Mouse (Mus musculus): ENCODE data around the gene Cgnl1. TPM values are rescaled to one million over a fixed set of nuclear protein-coding genes. Genes with fewer than 3 reads are reported as not detected.
A peak's percentile ranks its signal among the peaks of the same experiment; 100 is the strongest.

Cgnl1 gene
- polyA plus RNA-seq (2015; fragmentation: Nextera tagmentation; extraction: Ambion mirVana) = 30.9 and 33.2 TPM in 2 replicates

DNA sequence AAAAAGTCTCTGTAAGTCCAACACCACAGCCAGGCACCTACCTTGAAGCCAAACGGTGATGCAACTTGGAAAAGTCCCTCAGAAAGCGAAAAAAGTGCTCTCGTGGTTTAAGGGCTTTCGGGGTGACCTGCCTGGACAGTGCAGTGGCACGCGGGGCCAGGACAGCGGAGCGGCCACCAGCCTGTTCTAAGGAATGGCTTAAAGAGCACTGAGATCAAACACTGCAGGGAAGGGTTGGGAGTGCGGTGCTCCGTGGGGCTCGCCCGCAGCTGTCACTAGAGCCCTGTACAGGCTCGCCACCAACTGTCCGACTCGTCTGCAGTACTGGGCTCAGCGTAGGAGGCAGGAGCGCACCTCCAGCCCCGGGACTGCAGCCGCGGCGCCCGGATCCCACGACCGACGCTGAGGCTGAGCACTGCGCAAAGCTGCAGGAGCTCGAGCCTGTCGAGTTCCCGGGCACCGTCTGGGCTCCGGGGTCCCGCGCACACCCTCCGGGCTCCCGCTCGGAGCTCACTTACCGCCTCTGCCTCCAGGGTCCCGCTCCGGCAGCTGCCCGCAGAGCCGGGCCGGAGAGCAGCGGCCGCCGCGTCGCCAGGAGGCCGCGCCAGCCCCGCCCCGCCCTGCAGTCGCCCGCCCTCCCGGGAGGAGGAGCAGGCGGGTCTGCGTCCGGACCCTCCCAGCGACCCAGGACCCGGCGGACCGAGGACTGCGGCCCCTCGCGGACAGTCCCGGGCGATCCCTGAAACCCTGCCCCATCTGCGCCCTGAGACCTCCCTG, at the start of gene Cgnl1:
Gene Cgnl1, minus strand, starts transcription at position 612 of the 777 bp plus-strand sequence.
- WGBS = under 1% methylated on average over 61 of the region's 67 CpGs
- Histone ChIP-seq H3K9ac (replicated peaks; ENCODE audit: low read length) (peak within 1 kb of the TSS; percentile 84), H3K4me1 (ENCODE audit: insufficient read depth, low read length) (peaks cover 45% of the 10 kb centered on the region), H3K9me3 (ENCODE audit: low read length) (no peaks in the 10 kb centered on the region), H3K36me3 (ENCODE audit: insufficient read depth, low read length) (no peaks in the 10 kb centered on the region), H3K4me3 (ENCODE audit: low read length) (peak within 1 kb of the TSS; percentile 77), H3K27me3 (ENCODE audit: insufficient read depth, low read length) (no peaks in the 10 kb centered on the region), H3K27ac (ENCODE audit: low read length) (peak within 1 kb of the TSS; percentile 85), H3K4me2 (replicated peaks; ENCODE audit: low read depth, low read length) (peak within 1 kb of the TSS; percentile 81)
- peak; percentile 96 for ATAC-seq (ENCODE audit: low FRiP score, low TSS enrichment)

DNA sequence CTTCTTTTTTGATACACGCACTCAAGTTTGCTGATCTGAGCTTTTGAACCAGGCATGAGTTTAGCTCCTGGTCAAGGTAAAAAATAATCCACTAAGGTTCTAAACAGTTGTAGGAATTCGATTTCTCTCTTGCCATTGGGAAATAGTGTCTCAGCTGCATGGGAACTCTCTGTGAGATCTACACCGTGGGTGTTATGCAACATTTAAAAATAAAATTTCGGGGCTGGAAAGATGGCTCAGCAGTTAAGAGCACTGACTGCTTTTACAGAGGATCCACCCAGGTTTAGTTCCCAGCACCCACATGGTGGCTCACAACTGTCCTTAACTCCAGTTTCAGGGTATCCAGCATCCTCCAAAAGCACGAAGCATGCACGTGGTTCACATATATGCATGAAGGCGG, 47.1 kb upstream of the Cgnl1 start:
- no peak for ATAC-seq (ENCODE audit: low FRiP score, low TSS enrichment)
- Histone ChIP-seq H3K4me3 (ENCODE audit: low read length) (no peak overlapping the region), H3K27me3 (ENCODE audit: insufficient read depth, low read length) (no peaks in the 10 kb centered on the region), H3K27ac (ENCODE audit: low read length) (no peak overlapping the region), H3K36me3 (ENCODE audit: insufficient read depth, low read length) (no peaks in the 10 kb centered on the region), H3K4me1 (ENCODE audit: insufficient read depth, low read length) (no peaks in the 10 kb centered on the region), H3K9me3 (ENCODE audit: low read length) (no peaks in the 10 kb centered on the region), H3K4me2 (replicated peaks; ENCODE audit: low read depth, low read length) (no peak overlapping the region), H3K9ac (replicated peaks; ENCODE audit: low read length) (no peak overlapping the region)
- 90% methylated on average over 7 of the region's 7 CpGs for WGBS

DNA sequence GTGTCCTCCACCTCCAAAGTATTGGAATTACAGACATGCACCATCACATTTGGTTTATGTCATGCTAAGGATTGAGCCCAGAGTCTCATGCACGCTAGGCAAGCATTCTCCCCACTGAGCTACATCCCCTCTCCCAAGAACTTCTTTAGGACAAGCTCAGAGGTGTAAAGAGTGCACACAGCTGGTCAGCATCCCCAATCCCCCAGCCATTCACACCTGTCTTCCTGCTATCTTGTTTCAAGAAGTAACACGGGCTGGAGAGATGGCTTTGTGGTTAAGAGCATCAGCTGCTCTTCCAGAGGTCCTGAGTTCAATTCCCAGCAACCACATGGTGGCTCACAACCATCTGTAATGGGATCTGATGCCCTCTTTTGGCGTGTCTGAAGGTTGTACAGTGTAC, 44.7 kb upstream of the Cgnl1 start:
- no peak overlapping the region for H3K4me3 ChIP-seq (ENCODE audit: low read length)
- no peak overlapping the region for H3K9ac ChIP-seq (replicated peaks; ENCODE audit: low read length)
- no peaks in the 10 kb centered on the region for H3K27me3 ChIP-seq (ENCODE audit: insufficient read depth, low read length)
- H3K4me2 ChIP-seq (replicated peaks; ENCODE audit: low read depth, low read length) = no peak overlapping the region
- H3K9me3 ChIP-seq (ENCODE audit: low read length) = no peaks in the 10 kb centered on the region
- no peak for ATAC-seq (ENCODE audit: low FRiP score, low TSS enrichment)
- no peaks in the 10 kb centered on the region for H3K36me3 ChIP-seq (ENCODE audit: insufficient read depth, low read length)
- WGBS = 39% methylated on average over 3 of the region's 3 CpGs
- no peak overlapping the region for H3K27ac ChIP-seq (ENCODE audit: low read length)
- H3K4me1 ChIP-seq (ENCODE audit: insufficient read depth, low read length) = 0 out of 2 replicates have a peak, but pooled peaks cover 2% of the 10 kb centered on the region

DNA sequence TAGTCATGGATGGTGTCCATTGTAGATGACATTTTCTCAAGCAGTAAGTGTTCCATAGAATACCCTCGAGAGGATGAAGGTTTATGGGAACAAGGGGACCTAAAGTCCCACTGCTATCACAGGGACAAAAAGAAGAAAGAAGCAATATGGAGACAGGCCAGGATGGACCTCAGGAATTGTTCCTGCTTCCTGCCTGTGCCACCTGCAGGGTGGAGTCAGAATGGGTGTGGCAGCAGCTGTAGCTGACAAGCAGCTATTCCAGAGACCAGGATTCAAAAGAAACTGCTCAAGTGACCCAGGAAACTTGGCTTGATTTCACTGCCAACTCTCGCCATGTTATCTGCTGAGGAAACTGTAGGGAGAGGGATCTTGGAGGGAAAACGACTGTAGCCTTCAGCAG, 42.2 kb upstream of the Cgnl1 start:
- no peak for ATAC-seq (ENCODE audit: low FRiP score, low TSS enrichment)
- no peak overlapping the region for H3K9ac ChIP-seq (replicated peaks; ENCODE audit: low read length)
- no peaks in the 10 kb centered on the region for H3K9me3 ChIP-seq (ENCODE audit: low read length)
- H3K27ac ChIP-seq (ENCODE audit: low read length) = no peak overlapping the region
- 83% methylated on average over 3 of the region's 3 CpGs for WGBS
- H3K36me3 ChIP-seq (ENCODE audit: insufficient read depth, low read length) = no peaks in the 10 kb centered on the region
- H3K27me3 ChIP-seq (ENCODE audit: insufficient read depth, low read length) = no peaks in the 10 kb centered on the region
- H3K4me1 ChIP-seq (ENCODE audit: insufficient read depth, low read length) = 0 out of 2 replicates have a peak, but pooled peaks cover 7% of the 10 kb centered on the region
- no peak overlapping the region for H3K4me3 ChIP-seq (ENCODE audit: low read length)
- no peak overlapping the region for H3K4me2 ChIP-seq (replicated peaks; ENCODE audit: low read depth, low read length)

DNA sequence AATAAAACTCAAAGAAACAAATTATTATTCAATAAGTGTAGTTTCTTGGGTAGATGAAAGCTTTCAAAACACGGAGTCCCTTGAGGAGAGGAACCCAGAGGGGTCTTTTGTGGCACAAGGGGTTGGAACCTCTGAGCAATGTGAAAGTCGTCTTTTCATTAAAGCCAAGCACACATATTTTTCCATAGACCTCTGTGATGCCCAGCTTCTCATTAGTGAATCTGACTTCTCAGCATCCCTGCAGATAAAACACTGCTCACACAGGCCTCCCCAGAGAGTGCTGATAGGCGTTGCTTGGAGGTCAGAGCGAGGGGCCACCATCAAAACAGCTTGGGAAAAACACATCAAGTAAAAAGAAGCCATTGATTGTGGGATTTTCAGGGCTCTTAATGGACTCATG, 41.5 kb upstream of the Cgnl1 start:
- no peaks in the 10 kb centered on the region for H3K27me3 ChIP-seq (ENCODE audit: insufficient read depth, low read length)
- H3K4me2 ChIP-seq (replicated peaks; ENCODE audit: low read depth, low read length) = no peak overlapping the region
- no peak overlapping the region for H3K9ac ChIP-seq (replicated peaks; ENCODE audit: low read length)
- no peak overlapping the region for H3K4me3 ChIP-seq (ENCODE audit: low read length)
- no peaks in the 10 kb centered on the region for H3K9me3 ChIP-seq (ENCODE audit: low read length)
- ATAC-seq (ENCODE audit: low FRiP score, low TSS enrichment) = no peak
- H3K4me1 ChIP-seq (ENCODE audit: insufficient read depth, low read length) = 0 out of 2 replicates have a peak, but pooled peaks cover 7% of the 10 kb centered on the region
- no peaks in the 10 kb centered on the region for H3K36me3 ChIP-seq (ENCODE audit: insufficient read depth, low read length)
- WGBS = 65% methylated on average over 4 of the region's 4 CpGs
- no peak overlapping the region for H3K27ac ChIP-seq (ENCODE audit: low read length)

DNA sequence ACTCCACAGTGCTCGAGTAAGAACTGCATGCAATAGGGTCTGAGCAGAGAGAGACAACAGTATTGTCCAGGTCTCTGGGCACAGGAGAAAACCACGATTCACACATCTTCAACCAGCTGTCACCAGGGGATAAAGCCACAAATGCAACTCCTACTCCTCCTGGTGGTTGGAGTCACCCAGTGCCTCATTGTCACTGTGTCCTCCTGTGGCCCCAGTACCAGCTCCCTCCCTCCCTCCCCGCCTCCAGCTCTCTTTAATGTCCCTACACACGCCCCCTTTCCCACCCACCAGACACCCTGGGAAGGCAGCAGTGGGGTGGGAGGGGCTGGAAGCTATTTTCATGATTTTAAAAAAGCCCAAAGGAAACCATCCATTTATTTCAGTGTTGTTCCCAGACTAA, 41.0 kb upstream of the Cgnl1 start:
- no peaks in the 10 kb centered on the region for H3K9me3 ChIP-seq (ENCODE audit: low read length)
- no peak overlapping the region; the same call in 1 of the 2 replicates for H3K27ac ChIP-seq (ENCODE audit: low read length)
- H3K27me3 ChIP-seq (ENCODE audit: insufficient read depth, low read length) = no peaks in the 10 kb centered on the region
- H3K9ac ChIP-seq (replicated peaks; ENCODE audit: low read length) = no peak overlapping the region
- 32% methylated on average over 4 of the region's 4 CpGs for WGBS
- no peak overlapping the region for H3K4me3 ChIP-seq (ENCODE audit: low read length)
- no peak overlapping the region for H3K4me2 ChIP-seq (replicated peaks; ENCODE audit: low read depth, low read length)
- H3K4me1 ChIP-seq (ENCODE audit: insufficient read depth, low read length) = 0 out of 2 replicates have a peak, but pooled peaks cover 7% of the 10 kb centered on the region
- ATAC-seq (ENCODE audit: low FRiP score, low TSS enrichment) = no peak
- H3K36me3 ChIP-seq (ENCODE audit: insufficient read depth, low read length) = no peaks in the 10 kb centered on the region

DNA sequence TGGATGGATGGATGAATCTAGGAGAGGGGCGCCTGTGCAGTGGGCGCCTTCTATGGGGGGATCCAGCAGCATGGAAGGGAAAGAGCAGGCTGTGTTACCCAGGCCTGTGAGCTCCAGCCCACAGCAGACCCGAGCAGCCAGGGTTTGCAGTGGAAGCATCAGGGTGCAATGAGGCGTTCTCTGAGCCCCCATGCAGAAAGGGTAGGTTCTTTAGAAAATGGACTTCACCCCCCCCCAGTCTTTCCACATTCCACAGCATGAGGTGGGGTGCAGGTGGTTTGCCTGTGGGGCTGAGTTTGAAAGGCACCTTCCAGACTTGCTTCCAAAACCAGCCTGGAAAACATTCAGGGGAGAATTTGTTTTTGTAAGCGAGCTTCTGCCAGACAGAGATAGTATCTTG, 40.0 kb upstream of the Cgnl1 start:
- no peaks in the 10 kb centered on the region for H3K27me3 ChIP-seq (ENCODE audit: insufficient read depth, low read length)
- H3K27ac ChIP-seq (ENCODE audit: low read length) = peak overlapping the region; percentile 11; the same call in 1 of the 2 replicates
- ATAC-seq (ENCODE audit: low FRiP score, low TSS enrichment) = peak; percentile 57
- H3K4me1 ChIP-seq (ENCODE audit: insufficient read depth, low read length) = 0 out of 2 replicates have a peak, but pooled peaks cover 7% of the 10 kb centered on the region
- H3K4me3 ChIP-seq (ENCODE audit: low read length) = no peak overlapping the region
- H3K9ac ChIP-seq (replicated peaks; ENCODE audit: low read length) = no peak overlapping the region
- 57% methylated on average over 5 of the region's 5 CpGs for WGBS
- H3K36me3 ChIP-seq (ENCODE audit: insufficient read depth, low read length) = no peaks in the 10 kb centered on the region
- H3K9me3 ChIP-seq (ENCODE audit: low read length) = no peaks in the 10 kb centered on the region
- no peak overlapping the region for H3K4me2 ChIP-seq (replicated peaks; ENCODE audit: low read depth, low read length)

DNA sequence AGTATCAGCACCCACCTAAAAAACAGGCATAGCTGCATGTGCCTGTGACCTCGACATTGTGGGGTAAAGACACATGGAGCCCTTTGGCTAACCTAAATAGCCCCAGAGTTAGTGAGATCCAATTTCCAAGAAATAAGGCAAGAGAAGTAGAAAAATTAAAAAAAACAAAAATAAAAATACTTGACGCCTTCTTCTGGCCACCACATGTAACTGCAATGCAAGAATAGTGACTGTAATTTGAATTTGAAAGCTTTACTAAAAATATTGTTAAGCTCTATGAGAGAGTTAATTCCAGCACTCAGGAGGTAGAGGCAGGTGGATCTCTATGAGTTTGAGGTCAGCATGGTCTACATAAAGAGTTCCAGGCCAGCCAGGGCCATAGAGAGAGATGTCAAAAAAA, 39.3 kb upstream of the Cgnl1 start:
- Histone ChIP-seq H3K36me3 (ENCODE audit: insufficient read depth, low read length) (no peaks in the 10 kb centered on the region), H3K27me3 (ENCODE audit: insufficient read depth, low read length) (no peaks in the 10 kb centered on the region), H3K4me1 (ENCODE audit: insufficient read depth, low read length) (peaks cover 10% of the 10 kb centered on the region; the same call in 1 of the 2 replicates), H3K9me3 (ENCODE audit: low read length) (no peaks in the 10 kb centered on the region), H3K9ac (replicated peaks; ENCODE audit: low read length) (no peak overlapping the region), H3K4me3 (ENCODE audit: low read length) (no peak overlapping the region), H3K4me2 (replicated peaks; ENCODE audit: low read depth, low read length) (no peak overlapping the region), H3K27ac (ENCODE audit: low read length) (no peak overlapping the region)
- WGBS = 94% methylated on average over 2 of the region's 2 CpGs
- ATAC-seq (ENCODE audit: low FRiP score, low TSS enrichment) = no peak

DNA sequence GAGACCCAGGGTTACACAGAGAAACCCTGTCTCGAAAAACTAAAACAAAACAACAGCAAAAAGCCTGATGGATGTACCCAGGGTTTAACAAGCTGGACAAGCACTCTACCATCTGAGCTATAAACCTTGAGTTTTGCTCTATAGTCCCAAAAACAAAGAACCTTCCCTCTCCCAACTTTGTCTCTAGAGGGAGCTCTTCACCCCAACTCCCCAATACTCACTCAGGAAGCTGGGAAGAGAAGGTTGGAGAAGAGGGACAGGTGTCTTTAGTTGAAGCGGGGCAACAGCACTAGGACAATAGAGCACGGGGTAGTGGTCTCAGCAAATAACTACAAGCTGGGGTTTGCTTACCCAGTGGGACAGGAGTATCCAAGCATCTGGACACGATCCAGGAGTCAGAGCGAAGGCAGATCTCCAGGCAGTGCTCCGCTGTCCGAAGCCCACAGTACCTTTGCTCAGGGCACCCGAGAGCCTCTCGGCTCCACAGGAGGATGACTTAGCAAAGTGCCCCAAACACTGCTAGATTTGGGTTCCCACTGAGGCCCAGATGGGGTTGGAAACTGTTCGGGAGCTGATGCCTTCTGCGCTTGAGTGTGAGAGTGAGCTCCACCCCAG, 37.3 kb upstream of the Cgnl1 start:
- Histone ChIP-seq H3K9ac (replicated peaks; ENCODE audit: low read length) (no peak overlapping the region), H3K27ac (ENCODE audit: low read length) (no peak overlapping the region), H3K4me2 (replicated peaks; ENCODE audit: low read depth, low read length) (peak overlapping the region; percentile 47), H3K4me3 (ENCODE audit: low read length) (peak overlapping the region; percentile 19), H3K4me1 (ENCODE audit: insufficient read depth, low read length) (peaks cover 15% of the 10 kb centered on the region; the same call in 1 of the 2 replicates), H3K27me3 (ENCODE audit: insufficient read depth, low read length) (no peaks in the 10 kb centered on the region), H3K9me3 (ENCODE audit: low read length) (no peaks in the 10 kb centered on the region), H3K36me3 (ENCODE audit: insufficient read depth, low read length) (no peaks in the 10 kb centered on the region)
- ATAC-seq (ENCODE audit: low FRiP score, low TSS enrichment) = no peak
- WGBS = 40% methylated on average over 11 of the region's 11 CpGs

DNA sequence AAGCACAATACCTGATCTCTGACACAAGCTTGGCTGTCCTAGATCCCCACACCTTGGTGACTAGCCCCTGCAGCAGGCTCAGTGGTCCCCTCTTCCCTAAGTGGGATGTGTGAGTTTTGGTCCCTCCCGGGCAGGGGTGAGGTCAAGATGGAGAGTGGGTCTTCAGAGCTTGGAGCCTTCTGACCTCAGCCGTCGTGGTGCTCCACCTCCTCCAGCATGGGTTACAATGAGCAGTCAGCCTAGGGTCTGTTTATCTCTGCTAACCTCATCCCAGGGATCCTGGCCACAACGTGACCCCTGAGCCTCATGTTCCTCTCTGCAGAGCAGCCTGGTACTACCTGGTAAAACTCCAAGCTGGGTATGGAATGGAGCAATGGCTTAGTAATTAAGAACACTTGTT, 36.4 kb upstream of the Cgnl1 start:
- Histone ChIP-seq H3K4me2 (replicated peaks; ENCODE audit: low read depth, low read length) (no peak overlapping the region), H3K36me3 (ENCODE audit: insufficient read depth, low read length) (no peaks in the 10 kb centered on the region), H3K27ac (ENCODE audit: low read length) (no peak overlapping the region), H3K9ac (replicated peaks; ENCODE audit: low read length) (no peak overlapping the region), H3K27me3 (ENCODE audit: insufficient read depth, low read length) (no peaks in the 10 kb centered on the region), H3K9me3 (ENCODE audit: low read length) (no peaks in the 10 kb centered on the region), H3K4me3 (ENCODE audit: low read length) (no peak overlapping the region), H3K4me1 (ENCODE audit: insufficient read depth, low read length) (peaks cover 15% of the 10 kb centered on the region; the same call in 1 of the 2 replicates)
- no peak for ATAC-seq (ENCODE audit: low FRiP score, low TSS enrichment)
- 53% methylated on average over 4 of the region's 4 CpGs for WGBS

Data from kidney, embryonic 16.5 days (tissue).